Mouse (Mus musculus) intestine, embryonic 16.5 days (tissue): ENCODE results near the gene Syt1. TPM values are rescaled to one million over a fixed set of nuclear protein-coding genes. Genes with fewer than 3 reads are reported as not detected.

Experiments used
- ATAC-seq: fragments of 200-750 bp; cut with Nextera tagmentation; 2 replicates; pipeline ENCODE4 v1.8.0; 2017; ENCODE audit warnings: moderate TSS enrichment, moderate library complexity
- H3K27ac ChIP-seq: fragments of 300-500 bp; sonication (generic); 2 replicates; pipeline ENCODE4 v1.5.1; 2014; ENCODE audit warnings: mild to moderate bottlenecking, low read length
- H3K27me3 ChIP-seq: fragments of 300-500 bp; sonication (generic); replicated peaks from 2 replicates; pipeline ENCODE4 v1.6.1; 2014; ENCODE audit warnings: low read length, control low read depth, mixed read lengths; ENCODE audit not compliant: control insufficient read depth, insufficient read depth
- H3K36me3 ChIP-seq: fragments of 300-500 bp; sonication (generic); 2 replicates; pipeline ENCODE4 v1.6.1; 2014; ENCODE audit warnings: low read length, control low read depth; ENCODE audit not compliant: control insufficient read depth, insufficient read depth
- H3K4me1 ChIP-seq: fragments of 300-500 bp; sonication (generic); 2 replicates; pipeline ENCODE4 v1.6.1; 2014; ENCODE audit warnings: low read length, control low read depth, mixed read lengths; ENCODE audit not compliant: control insufficient read depth, insufficient read depth
- H3K4me2 ChIP-seq: fragments of 300-500 bp; sonication (generic); 2 replicates; pipeline ENCODE4 v1.6.1; 2014; ENCODE audit warnings: low read depth, low read length, control low read depth
- H3K4me3 ChIP-seq: fragments of 300-500 bp; sonication (generic); 2 replicates; pipeline ENCODE4 v1.5.1; 2014; ENCODE audit warnings: mild to moderate bottlenecking, low read length
- H3K9ac ChIP-seq: fragments of 300-500 bp; sonication (generic); 2 replicates; pipeline ENCODE4 v1.6.1; 2014; ENCODE audit warnings: low read depth, low read length
- H3K9me3 ChIP-seq: fragments of 300-500 bp; sonication (generic); 2 replicates; pipeline ENCODE4 v1.6.1; 2016; ENCODE audit warnings: low read length, control low read depth; ENCODE audit not compliant: control insufficient read depth
- WGBS: fragments of 180-500 bp; shearing (Covaris S2); extraction: QIAGEN DNeasy Blood & Tissue Kit; methylation state at CpG from one replicate; pipeline ENCODE4 v1.1.7; 2014; 5-methylcytosine and 5-hydroxymethylcytosine counted together
- polyA plus RNA-seq: library from polyadenylated mRNA; unstranded; fragments of >200 nt; fragmentation: Nextera tagmentation; extraction: Ambion mirVana; gene quantifications from 2 replicates; pipeline ENCODE4 v1.2.1, GENCODE M21; 2015

Syt1 gene
- polyA plus RNA-seq, 1 experiment from 2014 or later = 6.9 TPM

- Histone ChIP-seq H3K4me1 (no peaks in the 10 kb centered on the region), H3K9ac (no peak overlapping the region), H3K4me2 (no peak overlapping the region), H3K36me3 (no peaks in the 10 kb centered on the region), H3K9me3 (no peaks in the 10 kb centered on the region), H3K27ac (no peak overlapping the region), H3K4me3 (no peak overlapping the region), H3K27me3 (no peaks in the 10 kb centered on the region)
- no peak for ATAC-seq
- WGBS = 87% methylated on average over 5 of the region's 5 CpGs
Measured at GRCm38 (mm10) chr10:108619861-108620260, 390.9 kb downstream of the Syt1 start.

- H3K9me3 ChIP-seq = no peaks in the 10 kb centered on the region
- no peaks in the 10 kb centered on the region for H3K36me3 ChIP-seq
- no peak overlapping the region for H3K9ac ChIP-seq
- no peak for ATAC-seq
- no peaks in the 10 kb centered on the region for H3K27me3 ChIP-seq
- 85% methylated on average over 5 of the region's 5 CpGs for WGBS
- no peak overlapping the region for H3K4me3 ChIP-seq
- no peak overlapping the region for H3K27ac ChIP-seq
- no peaks in the 10 kb centered on the region for H3K4me1 ChIP-seq
- no peak overlapping the region for H3K4me2 ChIP-seq
Measured at GRCm38 (mm10) chr10:108619217-108619616, 391.6 kb downstream of the Syt1 start.

GRCm38 (mm10) chr10:108610057-108610644 lies 400.6 kb downstream of the Syt1 start:
- Histone ChIP-seq H3K9me3 (no peaks in the 10 kb centered on the region), H3K9ac (no peak overlapping the region), H3K4me1 (no peaks in the 10 kb centered on the region), H3K27me3 (no peaks in the 10 kb centered on the region), H3K27ac (no peak overlapping the region), H3K4me3 (no peak overlapping the region), H3K4me2 (no peak overlapping the region), H3K36me3 (no peaks in the 10 kb centered on the region)
- ATAC-seq = no peak
- WGBS = 64% methylated on average over 14 of the region's 14 CpGs

- Histone ChIP-seq H3K4me1 (no peaks in the 10 kb centered on the region), H3K4me2 (no peak overlapping the region), H3K27me3 (no peaks in the 10 kb centered on the region), H3K9ac (no peak overlapping the region), H3K4me3 (no peak overlapping the region), H3K27ac (no peak overlapping the region), H3K36me3 (no peaks in the 10 kb centered on the region), H3K9me3 (0 out of 2 replicates have a peak, but pooled peaks cover 3% of the 10 kb centered on the region)
- 63% methylated on average over 8 of the region's 8 CpGs for WGBS
- ATAC-seq = no peak
Measured at GRCm38 (mm10) chr10:108601672-108602412, 408.9 kb downstream of the Syt1 start.

GRCm38 (mm10) chr10:108600693-108601092 lies 410.1 kb downstream of the Syt1 start:
- Histone ChIP-seq H3K4me1 (no peaks in the 10 kb centered on the region), H3K9me3 (0 out of 2 replicates have a peak, but pooled peaks cover 3% of the 10 kb centered on the region)
- WGBS = 79% methylated on average over 9 of the region's 9 CpGs

GRCm38 (mm10) chr10:108597385-108597784 lies 413.4 kb downstream of the Syt1 start:
- no peak overlapping the region for H3K9ac ChIP-seq
- H3K4me1 ChIP-seq = no peaks in the 10 kb centered on the region
- H3K27ac ChIP-seq = no peak overlapping the region
- H3K4me2 ChIP-seq = no peak overlapping the region
- no peaks in the 10 kb centered on the region for H3K27me3 ChIP-seq
- H3K36me3 ChIP-seq = no peaks in the 10 kb centered on the region
- H3K4me3 ChIP-seq = no peak overlapping the region
- 77% methylated on average over 1 of the region's 1 CpGs for WGBS
- no peak for ATAC-seq
- H3K9me3 ChIP-seq = 0 out of 2 replicates have a peak, but pooled peaks cover 3% of the 10 kb centered on the region

More at GRCm38 (mm10) chr10:108600693-108601092, 410.1 kb downstream of the Syt1 start:
- Histone ChIP-seq H3K9ac (no peak overlapping the region), H3K27me3 (no peaks in the 10 kb centered on the region), H3K4me2 (no peak overlapping the region), H3K27ac (no peak overlapping the region), H3K4me3 (no peak overlapping the region), H3K36me3 (no peaks in the 10 kb centered on the region)
- ATAC-seq = no peak

GRCm38 (mm10) chr10:108596162-108596927 lies 414.4 kb downstream of the Syt1 start:
- Histone ChIP-seq H3K27ac (no peak overlapping the region), H3K4me1 (no peaks in the 10 kb centered on the region), H3K9me3 (0 out of 2 replicates have a peak, but pooled peaks cover 3% of the 10 kb centered on the region), H3K36me3 (no peaks in the 10 kb centered on the region), H3K9ac (no peak overlapping the region), H3K4me2 (no peak overlapping the region), H3K27me3 (no peaks in the 10 kb centered on the region), H3K4me3 (no peak overlapping the region)
- 0 out of 2 replicates have a peak, but pooled peaks have one; percentile 52 for ATAC-seq
- 35% methylated on average over 11 of the region's 11 CpGs for WGBS

GRCm38 (mm10) chr10:108589355-108589754 lies 421.4 kb downstream of the Syt1 start:
- WGBS = 82% methylated on average over 3 of the region's 3 CpGs

GRCm38 (mm10) chr10:108588924-108589323 lies 421.9 kb downstream of the Syt1 start:
- Histone ChIP-seq H3K4me3 (no peak overlapping the region), H3K9ac (no peak overlapping the region), H3K9me3 (no peaks in the 10 kb centered on the region), H3K4me1 (no peaks in the 10 kb centered on the region), H3K4me2 (no peak overlapping the region), H3K27ac (no peak overlapping the region), H3K36me3 (no peaks in the 10 kb centered on the region), H3K27me3 (no peaks in the 10 kb centered on the region)
- 90% methylated on average over 3 of the region's 3 CpGs for WGBS
- ATAC-seq = no peak

More at GRCm38 (mm10) chr10:108589355-108589754, 421.4 kb downstream of the Syt1 start:
- Histone ChIP-seq H3K9ac (no peak overlapping the region), H3K9me3 (no peaks in the 10 kb centered on the region), H3K4me1 (no peaks in the 10 kb centered on the region), H3K4me3 (no peak overlapping the region), H3K4me2 (no peak overlapping the region), H3K27me3 (no peaks in the 10 kb centered on the region), H3K27ac (no peak overlapping the region), H3K36me3 (no peaks in the 10 kb centered on the region)
- ATAC-seq = no peak
